Mouse (Mus musculus) stomach, embryonic 14.5 days (tissue): ENCODE results near the gene Toe1. TPM values are rescaled to one million over a fixed set of nuclear protein-coding genes. Genes with fewer than 3 reads are reported as not detected.

ENCODE experiments used
- ATAC-seq: fragments of 200-750 bp; cut with Nextera tagmentation; 2 replicates; pipeline ENCODE4 v1.8.0; 2017; ENCODE audit warnings: low read depth, moderate TSS enrichment; ENCODE audit not compliant: insufficient number of reproducible peaks, insufficient read depth, low FRiP score
- H3K27ac ChIP-seq: fragments of 300-500 bp; sonication (generic); 2 replicates; pipeline ENCODE4 v1.5.1; 2014; ENCODE audit warnings: mild to moderate bottlenecking, low read length, moderate library complexity, mixed read lengths
- H3K27me3 ChIP-seq: fragments of 300-500 bp; sonication (generic); 2 replicates; pipeline ENCODE4 v1.6.1; 2014; ENCODE audit warnings: low read length, control low read depth, mixed read lengths; ENCODE audit not compliant: control insufficient read depth, insufficient read depth
- H3K36me3 ChIP-seq: fragments of 300-500 bp; sonication (generic); 2 replicates; pipeline ENCODE4 v1.6.1; 2014; ENCODE audit warnings: mild to moderate bottlenecking, control low read depth, low read length, moderate library complexity, mixed read lengths; ENCODE audit not compliant: control insufficient read depth, insufficient read depth
- H3K4me1 ChIP-seq: fragments of 300-500 bp; sonication (generic); 2 replicates; pipeline ENCODE4 v1.6.1; 2014; ENCODE audit warnings: low read length, control low read depth, mixed read lengths; ENCODE audit not compliant: control insufficient read depth, insufficient read depth
- H3K4me2 ChIP-seq: fragments of 300-500 bp; sonication (generic); replicated peaks from 2 replicates; pipeline ENCODE4 v1.6.1; 2014; ENCODE audit warnings: low read depth, low read length, control low read depth
- H3K4me3 ChIP-seq: fragments of 300-500 bp; sonication (generic); 2 replicates; pipeline ENCODE4 v1.5.1; 2014; ENCODE audit warnings: low read depth, low read length, control low read depth
- H3K9ac ChIP-seq: fragments of 300-500 bp; sonication (generic); replicated peaks from 2 replicates; pipeline ENCODE4 v1.6.1; 2014; ENCODE audit warnings: low read depth, mild to moderate bottlenecking, control low read depth, low read length, moderate library complexity, mixed read lengths
- H3K9me3 ChIP-seq: fragments of 300-500 bp; sonication (generic); 2 replicates; pipeline ENCODE4 v1.6.1; 2016; ENCODE audit warnings: low read depth, low read length, control low read depth; ENCODE audit not compliant: control insufficient read depth
- WGBS: fragments of 180-500 bp; shearing (Covaris S2); extraction: QIAGEN DNeasy Blood & Tissue Kit; methylation state at CpG from one replicate; pipeline ENCODE4 v1.1.7; 2014; 5-methylcytosine and 5-hydroxymethylcytosine counted together
- polyA plus RNA-seq: library from polyadenylated mRNA; unstranded; fragments of >200 nt; fragmentation: Nextera tagmentation; extraction: Ambion mirVana; gene quantifications from 2 replicates; pipeline ENCODE4 v1.2.1, GENCODE M21; 2014

The Toe1 gene
- polyA plus RNA-seq, 1 experiment from 2014 or later = 31.8 TPM

DNA sequence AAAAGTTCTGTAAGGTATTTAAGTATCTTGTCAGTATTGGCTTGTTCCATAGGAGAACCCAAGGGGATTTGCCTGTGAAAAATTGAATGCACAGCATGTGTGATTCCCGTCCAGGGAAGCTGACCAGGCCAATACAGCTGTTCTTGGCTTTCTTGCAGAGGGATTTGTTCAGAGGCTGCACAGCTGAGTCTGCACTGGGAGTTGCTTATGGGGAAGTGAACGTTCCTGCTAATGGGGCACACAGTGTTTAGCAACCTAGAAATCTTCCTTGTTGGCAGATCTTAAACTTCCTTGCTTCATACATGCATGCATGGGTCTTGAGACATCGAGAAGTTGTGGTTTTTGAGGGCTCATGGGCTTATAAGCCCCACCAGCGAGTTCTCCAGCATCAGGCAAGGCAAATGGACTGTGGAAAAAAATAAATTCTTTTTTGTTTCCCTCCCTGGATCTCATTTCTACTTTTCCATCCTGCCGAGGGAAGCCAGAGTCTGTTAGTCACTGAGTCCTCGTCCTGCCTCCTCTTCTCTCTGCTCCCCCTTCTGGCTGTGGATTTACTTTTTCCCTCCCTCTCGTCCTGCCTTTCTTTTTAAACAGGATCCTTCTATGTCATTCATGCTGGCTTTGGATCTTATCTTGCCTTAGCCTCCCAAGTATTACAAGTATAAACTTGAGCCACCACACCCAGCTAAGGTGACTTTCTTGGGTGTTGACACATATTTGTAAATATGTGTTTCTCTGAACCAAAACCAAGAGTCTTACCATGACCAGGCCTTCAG lies 19.3 kb downstream of the Toe1 start:
- H3K27ac ChIP-seq = no peak overlapping the region

DNA sequence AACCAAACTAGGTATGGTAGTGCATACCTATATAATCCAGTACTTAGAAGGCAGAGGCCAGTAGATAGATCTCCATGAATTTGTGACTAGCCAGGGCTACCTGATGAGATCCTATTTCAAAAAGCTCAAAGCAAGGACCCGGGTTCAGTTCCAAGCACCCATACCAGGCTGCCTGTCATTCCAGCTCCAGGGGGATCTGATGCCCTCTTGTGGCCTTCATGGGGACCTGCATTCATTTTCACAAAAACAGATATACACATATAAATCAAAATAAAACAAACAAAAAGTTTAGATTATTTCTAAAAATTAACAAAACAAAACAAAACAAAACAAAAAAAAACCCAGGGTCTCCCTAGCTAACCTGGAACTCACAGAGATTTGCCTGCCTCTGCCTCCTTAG lies 20.9 kb downstream of the Toe1 start:
- Histone ChIP-seq H3K27ac (no peak overlapping the region), H3K27me3 (no peaks in the 10 kb centered on the region), H3K36me3 (no peaks in the 10 kb centered on the region), H3K4me2 (no peak overlapping the region), H3K9ac (no peak overlapping the region), H3K9me3 (no peaks in the 10 kb centered on the region), H3K4me1 (peaks cover 5% of the 10 kb centered on the region; the same call in 1 of the 2 replicates), H3K4me3 (no peak overlapping the region)
- no peak for ATAC-seq
- WGBS = 96% methylated on average over 1 of the region's 1 CpGs

More for the DNA sequence above, 19.3 kb downstream of the Toe1 start:
- Histone ChIP-seq H3K4me3 (no peak overlapping the region), H3K4me2 (no peak overlapping the region), H3K9me3 (no peaks in the 10 kb centered on the region), H3K27me3 (no peaks in the 10 kb centered on the region), H3K9ac (no peak overlapping the region), H3K36me3 (no peaks in the 10 kb centered on the region), H3K4me1 (peaks cover 5% of the 10 kb centered on the region; the same call in 1 of the 2 replicates)
- 39% methylated on average over 7 of the region's 7 CpGs for WGBS
- no peak for ATAC-seq

- Histone ChIP-seq H3K9me3 (no peaks in the 10 kb centered on the region), H3K27me3 (no peaks in the 10 kb centered on the region), H3K4me3 (no peak overlapping the region), H3K9ac (no peak overlapping the region), H3K4me2 (no peak overlapping the region), H3K27ac (no peak overlapping the region), H3K4me1 (no peaks in the 10 kb centered on the region), H3K36me3 (no peaks in the 10 kb centered on the region)
- WGBS = 27% methylated on average over 8 of the region's 8 CpGs
- ATAC-seq = no peak
These were observed 25.3 kb downstream of the Toe1 start for GRCm38 (mm10) chr4:116782171-116782570.

DNA sequence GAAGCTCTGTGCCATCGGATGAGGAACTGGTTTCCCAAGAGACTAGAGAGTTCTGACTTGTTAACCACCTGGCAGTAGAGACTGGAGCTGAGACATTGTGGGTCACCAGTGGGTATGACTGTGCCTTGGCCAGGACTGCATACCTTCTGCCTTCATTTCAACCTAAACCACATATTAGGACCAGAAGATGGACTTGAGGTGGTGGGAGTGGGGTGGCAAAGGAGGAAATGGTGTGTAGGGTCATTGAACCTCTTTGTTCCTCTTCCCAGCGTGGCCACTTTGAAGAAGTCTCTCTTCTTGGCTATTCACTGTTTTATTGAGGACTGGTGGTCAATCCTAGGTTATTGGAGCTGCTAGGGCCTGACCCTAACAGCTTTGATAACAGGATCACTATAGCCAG lies 26.1 kb downstream of the Toe1 start:
- no peaks in the 10 kb centered on the region for H3K4me1 ChIP-seq
- H3K9me3 ChIP-seq = no peaks in the 10 kb centered on the region
- H3K27me3 ChIP-seq = no peaks in the 10 kb centered on the region
- no peak for ATAC-seq
- WGBS = 49% methylated on average over 2 of the region's 2 CpGs
- H3K36me3 ChIP-seq = no peaks in the 10 kb centered on the region
- no peak overlapping the region for H3K4me2 ChIP-seq
- no peak overlapping the region for H3K9ac ChIP-seq
- H3K4me3 ChIP-seq = no peak overlapping the region
- H3K27ac ChIP-seq = no peak overlapping the region

DNA sequence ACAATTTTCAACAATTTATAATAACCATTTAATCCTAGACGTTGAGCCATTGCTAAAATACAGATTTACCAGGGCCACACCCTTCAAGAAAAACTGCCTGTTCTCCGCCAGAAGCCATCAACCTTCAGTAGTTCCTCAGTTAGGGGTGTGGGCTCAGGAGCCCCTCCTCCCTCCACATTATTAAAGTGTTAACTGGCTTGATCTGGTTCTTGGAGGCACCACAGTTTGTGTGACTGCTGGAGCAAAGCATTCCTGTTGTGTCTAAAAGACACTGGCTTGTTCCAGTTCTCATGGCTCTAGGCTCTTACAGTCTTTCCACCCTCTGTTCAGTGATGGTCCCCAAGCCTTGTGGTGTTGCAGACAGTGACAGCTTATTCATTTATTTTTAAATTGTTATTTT lies 26.9 kb downstream of the Toe1 start:
- ATAC-seq = no peak
- Histone ChIP-seq H3K9ac (no peak overlapping the region), H3K36me3 (no peaks in the 10 kb centered on the region), H3K4me1 (no peaks in the 10 kb centered on the region), H3K4me3 (no peak overlapping the region), H3K4me2 (no peak overlapping the region), H3K9me3 (no peaks in the 10 kb centered on the region), H3K27me3 (no peaks in the 10 kb centered on the region), H3K27ac (no peak overlapping the region)
- WGBS = 74% methylated on average over 2 of the region's 2 CpGs

- WGBS = 80% methylated on average over 3 of the region's 3 CpGs
- Histone ChIP-seq H3K27ac (no peak overlapping the region), H3K4me2 (no peak overlapping the region), H3K4me3 (no peak overlapping the region), H3K4me1 (no peaks in the 10 kb centered on the region), H3K27me3 (no peaks in the 10 kb centered on the region), H3K36me3 (no peaks in the 10 kb centered on the region), H3K9ac (no peak overlapping the region), H3K9me3 (no peaks in the 10 kb centered on the region)
- ATAC-seq = no peak
These were observed 30.4 kb downstream of the Toe1 start for GRCm38 (mm10) chr4:116777079-116777478.

GRCm38 (mm10) chr4:116776391-116776790 lies 31.0 kb downstream of the Toe1 start:
- no peak overlapping the region for H3K4me3 ChIP-seq
- H3K27ac ChIP-seq = no peak overlapping the region
- H3K36me3 ChIP-seq = no peaks in the 10 kb centered on the region
- WGBS = 90% methylated on average over 5 of the region's 5 CpGs
- H3K9me3 ChIP-seq = no peaks in the 10 kb centered on the region
- H3K9ac ChIP-seq = no peak overlapping the region
- H3K4me1 ChIP-seq = no peaks in the 10 kb centered on the region
- ATAC-seq = no peak
- H3K27me3 ChIP-seq = no peaks in the 10 kb centered on the region
- no peak overlapping the region for H3K4me2 ChIP-seq

- H3K4me2 ChIP-seq = no peak overlapping the region
- H3K27me3 ChIP-seq = no peaks in the 10 kb centered on the region
- no peak for ATAC-seq
- H3K27ac ChIP-seq = no peak overlapping the region
- no peaks in the 10 kb centered on the region for H3K4me1 ChIP-seq
- no peaks in the 10 kb centered on the region for H3K36me3 ChIP-seq
- H3K9ac ChIP-seq = no peak overlapping the region
- no peaks in the 10 kb centered on the region for H3K9me3 ChIP-seq
- no peak overlapping the region for H3K4me3 ChIP-seq
These were observed 38.4 kb downstream of the Toe1 start for GRCm38 (mm10) chr4:116769060-116769459.

GRCm38 (mm10) chr4:116768510-116768909 lies 38.9 kb downstream of the Toe1 start:
- no peaks in the 10 kb centered on the region for H3K27me3 ChIP-seq
- WGBS = 85% methylated on average over 5 of the region's 5 CpGs
- no peaks in the 10 kb centered on the region for H3K4me1 ChIP-seq
- no peaks in the 10 kb centered on the region for H3K36me3 ChIP-seq
- no peaks in the 10 kb centered on the region for H3K9me3 ChIP-seq
- no peak overlapping the region for H3K4me2 ChIP-seq
- no peak overlapping the region for H3K27ac ChIP-seq
- no peak for ATAC-seq
- no peak overlapping the region for H3K9ac ChIP-seq
- no peak overlapping the region for H3K4me3 ChIP-seq
